Mouse (Mus musculus) layer of hippocampus, adult 2 months (tissue): ENCODE measurements around the gene Chac2. TPM values are rescaled to one million over a fixed set of nuclear protein-coding genes. Genes with fewer than 3 reads are reported as not detected.

ENCODE experiments used
- DNase-seq, 2 experiments: peaks; one replicate each; pipeline ENCODE4 v3.0.0; 2022; ENCODE audit warnings: low spot score in 2 of 2
- H3K27ac ChIP-seq: fragments of 200-600 bp; 2 replicates; pipeline ENCODE4 v1.8.1; 2022
- H3K4me3 ChIP-seq: fragments of 200-600 bp; 2 replicates; pipeline ENCODE4 v1.8.1; 2022; ENCODE audit warnings: mild to moderate bottlenecking
- CTCF ChIP-seq: fragments of 200-600 bp; conservative IDR thresholded peaks from 2 replicates; pipeline ENCODE4 v1.8.1; 2022; ENCODE audit warnings: antibody characterized with exemption, mild to moderate bottlenecking, moderate library complexity
- total RNA-seq, 2 experiments: library from RNA; stranded (reverse); gene quantifications; 2 replicates each; pipeline ENCODE4 v1.2.3; 2021

The Chac2 gene
- total RNA-seq, 2 experiments from 2014 or later: 12.7 to 14.6 TPM

DNA sequence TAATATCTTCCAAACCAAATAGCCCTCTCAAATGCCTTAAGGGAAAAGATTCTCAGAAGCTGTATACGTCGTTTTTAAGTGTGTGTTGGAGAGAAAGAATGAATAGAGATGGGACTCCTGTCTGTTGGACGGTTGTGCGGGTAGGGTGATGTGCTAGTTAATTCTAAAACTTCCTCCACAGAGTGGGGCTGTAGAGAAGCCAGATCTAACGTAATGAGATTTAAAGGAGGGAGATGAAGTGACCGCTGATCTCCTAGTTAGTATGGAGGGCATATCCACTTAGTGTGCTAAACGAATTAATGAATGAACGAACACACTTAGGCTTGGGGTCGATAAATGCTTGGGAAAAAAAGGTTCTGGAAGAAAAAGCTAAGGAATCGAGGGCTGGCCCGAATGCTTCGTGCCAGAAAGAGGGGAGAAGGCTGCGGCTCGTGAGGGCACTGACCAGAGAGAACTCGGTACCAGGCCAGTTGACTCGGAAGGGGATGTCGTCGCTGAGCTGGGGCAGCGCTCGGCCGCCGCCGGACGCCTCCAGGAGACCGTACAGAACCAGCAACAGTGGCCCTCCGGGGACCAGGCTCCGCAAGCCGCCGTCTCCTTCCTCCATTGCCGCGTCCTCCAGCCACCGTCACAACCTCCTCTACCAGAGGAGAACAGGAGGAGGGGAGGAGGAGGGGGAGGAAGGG, 32.5 kb downstream of the Chac2 start:
- TF ChIP-seq CTCF: peak; percentile 48
- peak; percentile 7 to 17 for DNase-seq
- peak overlapping the region; percentile 96 for H3K27ac ChIP-seq
- H3K4me3 ChIP-seq: peak overlapping the region; percentile 98

DNA sequence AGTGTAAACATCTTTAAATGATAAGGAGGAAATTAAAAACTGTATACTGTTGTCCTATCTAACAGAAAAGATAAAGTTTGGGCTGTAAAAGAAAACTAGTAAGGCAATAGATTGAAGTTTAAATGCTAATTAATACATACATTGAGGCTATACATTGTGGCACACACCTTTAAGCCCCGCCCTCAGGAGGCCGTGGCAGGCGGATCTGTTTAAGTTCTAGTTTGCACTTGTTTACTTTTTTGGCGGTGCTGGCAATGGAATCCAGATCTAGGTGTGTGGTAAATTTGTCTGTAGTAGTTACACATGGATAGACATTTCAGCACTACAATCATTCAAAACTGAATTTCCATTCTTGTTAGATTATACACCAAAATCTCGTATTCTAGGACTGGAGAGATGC, 33.3 kb downstream of the Chac2 start:
- Histone ChIP-seq H3K4me3 (peak overlapping the region; percentile 98), H3K27ac (no peak overlapping the region; the same call in 1 of the 2 replicates)
- no peak for DNase-seq
- no peak for TF ChIP-seq CTCF

DNA sequence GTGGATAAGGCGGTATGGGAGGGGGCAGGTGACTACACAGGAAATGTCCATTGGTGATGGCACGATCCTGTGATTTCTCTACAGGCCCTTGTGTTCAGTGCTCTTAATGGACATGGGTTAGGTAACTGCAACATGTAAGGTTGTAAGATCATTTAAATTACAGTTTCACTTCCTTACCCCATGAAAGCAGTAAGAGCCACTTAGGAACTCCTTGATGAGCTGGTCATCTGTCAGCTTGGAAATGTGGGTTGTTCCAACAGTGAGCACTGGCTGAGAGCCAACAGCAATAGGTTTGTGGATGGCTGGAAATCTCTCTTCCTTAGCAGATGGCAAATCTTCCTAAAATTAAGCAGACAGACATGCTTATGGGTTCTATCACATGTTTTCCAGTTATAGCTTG, 42.6 kb downstream of the Chac2 start:
- TF ChIP-seq CTCF: no peak
- Histone ChIP-seq H3K27ac (no peak overlapping the region), H3K4me3 (no peak overlapping the region)
- no peak for DNase-seq

DNA sequence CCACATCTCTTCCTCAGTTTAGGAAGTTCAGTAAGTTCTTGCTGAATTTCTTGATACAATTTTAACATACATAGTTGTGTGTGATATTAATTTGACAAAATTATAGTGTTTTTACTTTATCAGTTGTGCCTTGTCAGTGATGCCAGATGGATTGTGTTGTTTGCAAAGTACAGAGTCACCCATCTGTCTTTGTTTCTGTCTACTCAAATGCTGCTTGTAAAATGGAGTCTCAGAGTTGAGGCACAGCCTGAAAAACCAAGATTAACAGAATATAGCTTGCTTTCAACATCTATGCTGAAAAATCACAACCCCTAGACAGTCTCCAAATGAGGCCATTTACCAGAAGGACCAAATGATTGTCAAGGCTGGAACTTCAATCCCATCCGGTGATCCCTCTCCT, 57.7 kb downstream of the Chac2 start:
- Histone ChIP-seq H3K4me3 (no peak overlapping the region), H3K27ac (peak overlapping the region; percentile 65)
- TF ChIP-seq CTCF: no peak
- peak; percentile 21 to 48 for DNase-seq

DNA sequence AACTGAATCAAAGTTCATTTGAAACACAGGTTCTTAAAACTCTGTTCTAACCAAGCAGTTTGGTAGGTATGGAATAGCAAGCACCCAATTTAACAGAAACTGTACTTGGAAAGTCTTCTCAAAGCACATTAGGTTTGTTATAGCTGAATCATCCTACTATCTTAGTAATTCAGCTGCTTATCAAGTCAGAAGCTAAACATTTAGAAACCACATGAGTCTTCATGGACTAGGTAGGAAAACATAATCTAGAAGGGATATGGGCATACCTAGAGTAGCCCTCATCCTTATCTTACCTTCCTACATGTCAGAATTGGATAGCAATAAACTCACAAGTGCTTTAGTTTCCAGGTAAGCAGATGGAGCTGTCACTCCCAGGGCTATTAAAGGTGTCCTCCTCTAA, 58.1 kb downstream of the Chac2 start:
- no peak for DNase-seq
- no peak for TF ChIP-seq CTCF
- Histone ChIP-seq H3K27ac (peak overlapping the region; percentile 65), H3K4me3 (no peak overlapping the region)

Other genes starting within 250 kb of the Chac2 start
- gene Psme4, start 214.6 kb downstream of the Chac2 start, total RNA-seq: 10 to 100 TPM; 39.0 to 49.8 TPM
- gene Gpr75, start 101.0 kb downstream of the Chac2 start, total RNA-seq: 10 to 100 TPM; 12.8 TPM
- gene Asb3, start 100.9 kb downstream of the Chac2 start, total RNA-seq: 10 to 100 TPM; 18.6 to 18.8 TPM
- gene Erlec1, start 32.0 kb downstream of the Chac2 start, total RNA-seq: 10 to 100 TPM; 52.7 to 56.8 TPM
- gene Gm17332, start 196.1 kb upstream of the Chac2 start, total RNA-seq: not detected